Mouse (Mus musculus) brain, embryonic 14.5 days (tissue): ENCODE measurements around the gene Pde5a.

ENCODE experiments used
- CTCF ChIP-seq: fragments of 200-500 bp; IDR thresholded peaks from 2 replicates; pipeline ENCODE4 v1.5.1; 2012; ENCODE audit warnings: inconsistent platforms, mild to moderate bottlenecking, moderate library complexity, borderline replicate concordance; ENCODE audit not compliant: insufficient read depth, insufficient read length; ENCODE audit errors: extremely low read depth
- POLR2A ChIP-seq: fragments of 200-500 bp; IDR thresholded peaks from 2 replicates; pipeline ENCODE4 v1.6.1; 2012; ENCODE audit warnings: mild to moderate bottlenecking, inconsistent platforms, borderline replicate concordance; ENCODE audit not compliant: poor library complexity, insufficient read depth, insufficient read length, severe bottlenecking; ENCODE audit errors: extremely low read depth

DNA sequence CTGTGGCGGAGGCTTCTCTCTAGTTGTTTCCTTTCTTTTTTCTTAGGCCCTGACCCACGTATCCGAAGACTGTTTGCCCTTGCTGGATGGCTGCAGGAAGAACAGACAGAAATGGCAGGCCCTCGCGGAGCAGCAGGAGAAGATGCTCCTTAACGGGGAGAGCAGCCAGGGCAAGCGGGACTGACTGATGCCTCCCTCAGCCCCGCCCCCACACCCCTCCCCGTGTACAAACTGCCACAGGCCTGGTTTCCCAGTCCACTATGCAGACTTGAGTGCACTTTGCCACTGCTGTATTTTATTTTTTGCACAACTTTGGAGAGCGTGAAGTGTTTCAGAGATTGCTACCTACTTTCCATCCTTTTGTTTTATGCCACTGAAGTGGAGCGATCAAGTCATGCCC, 126.4 kb downstream of the Pde5a start:
- TF ChIP-seq CTCF, result no peak
- no peak for TF ChIP-seq POLR2A
